Mouse (Mus musculus): ENCODE results near the gene Tns1.

DNA sequence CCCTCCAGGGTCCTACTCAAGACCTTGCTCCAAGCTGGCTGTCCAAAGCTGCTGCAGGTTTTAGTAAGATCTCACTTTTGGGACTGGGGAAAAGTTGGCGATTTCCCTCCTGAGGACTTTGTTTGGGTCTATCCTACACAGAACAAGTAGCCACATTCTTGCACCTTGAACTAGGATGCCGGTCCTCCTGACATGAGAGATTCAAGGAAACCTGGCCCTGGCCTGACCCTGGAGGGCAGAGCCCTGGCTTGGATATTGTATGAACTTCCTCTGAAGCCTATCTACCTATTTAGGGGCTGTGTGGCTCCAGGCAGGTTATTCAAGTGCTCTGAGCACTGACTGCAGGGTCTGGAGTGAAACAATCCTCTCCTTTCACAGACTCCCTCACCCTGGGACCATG, 79.2 kb downstream of the Tns1 start:
- TF ChIP-seq CTCF (IDR thresholded peaks at IDR 0.05; ENCODE audit: low read depth, low read length), result no peak
- no peak for TF ChIP-seq POLR2A (IDR thresholded peaks at IDR 0.05; ENCODE audit: insufficient read depth, low read length)

All from ES-Bruce4 (cell line).